Mouse (Mus musculus) thymus, postnatal 14 days (tissue): ENCODE results near the gene Ociad1.
A peak's percentile ranks its signal among the peaks of the same experiment; 100 is the strongest.
"Not testable (repeated sequence)": the region's sequence is repeated elsewhere in the genome, so short reads cannot be mapped to it uniquely, and the experiment has no call there.

Experiments
- DNase-seq: peaks from one replicate; pipeline ENCODE4 v3.0.0; 2021

Gene Ociad1

GRCm38 (mm10) chr5:73285470-73285978 lies 7.1 kb upstream of the Ociad1 start:
- no peak for DNase-seq

- DNase-seq, result no peak
Observed at GRCm38 (mm10) chr5:73286603-73287002, 6.0 kb upstream of the Ociad1 start.

GRCm38 (mm10) chr5:73289900-73290299 lies 2.7 kb upstream of the Ociad1 start:
- DNase-seq, result no peak

GRCm38 (mm10) chr5:73293458-73293827 lies 859 bp downstream of the Ociad1 start:
- no peak for DNase-seq

GRCm38 (mm10) chr5:73295016-73295415 lies 2.4 kb downstream of the Ociad1 start:
- DNase-seq, result no peak

GRCm38 (mm10) chr5:73295916-73296315 lies 3.3 kb downstream of the Ociad1 start:
- no peak for DNase-seq

GRCm38 (mm10) chr5:73301601-73302307 lies 9.2 kb downstream of the Ociad1 start:
- no peak for DNase-seq

GRCm38 (mm10) chr5:73304507-73304906 lies 11.9 kb downstream of the Ociad1 start:
- no peak for DNase-seq

GRCm38 (mm10) chr5:73306486-73306885 lies 13.9 kb downstream of the Ociad1 start:
- DNase-seq, result no peak

GRCm38 (mm10) chr5:73307297-73307696 lies 14.7 kb downstream of the Ociad1 start:
- DNase-seq, result no peak

GRCm38 (mm10) chr5:73309496-73309895 lies 16.9 kb downstream of the Ociad1 start:
- DNase-seq, result no peak

- no peak for DNase-seq
Observed at GRCm38 (mm10) chr5:73310401-73310800, 17.8 kb downstream of the Ociad1 start.

- no peak for DNase-seq
Observed at GRCm38 (mm10) chr5:73311458-73311857, 18.9 kb downstream of the Ociad1 start.

- no peak for DNase-seq
Observed at GRCm38 (mm10) chr5:73313591-73313990, 21.0 kb downstream of the Ociad1 start.

GRCm38 (mm10) chr5:73314654-73315053 lies 22.1 kb downstream of the Ociad1 start:
- no peak for DNase-seq

GRCm38 (mm10) chr5:73319306-73319705 lies 26.7 kb downstream of the Ociad1 start:
- DNase-seq, result no peak

GRCm38 (mm10) chr5:73322684-73323083 lies 30.1 kb downstream of the Ociad1 start:
- DNase-seq, result not testable (repeated sequence)

GRCm38 (mm10) chr5:73323602-73324001 lies 31.0 kb downstream of the Ociad1 start:
- DNase-seq, result no peak

GRCm38 (mm10) chr5:73324526-73325170 lies 32.1 kb downstream of the Ociad1 start:
- no peak for DNase-seq

- DNase-seq, result no peak
Observed at GRCm38 (mm10) chr5:73331002-73331401, 38.4 kb downstream of the Ociad1 start.

- DNase-seq, result no peak
Observed at GRCm38 (mm10) chr5:73336448-73336847, 43.9 kb downstream of the Ociad1 start.

- DNase-seq, result peak; percentile 41
Observed at GRCm38 (mm10) chr5:73337961-73338831, 45.6 kb downstream of the Ociad1 start.

- peak; percentile 11 for DNase-seq
Observed at GRCm38 (mm10) chr5:73338832-73339163, 46.2 kb downstream of the Ociad1 start.
